Mouse (Mus musculus): ENCODE measurements around the gene Meis2. TPM values are rescaled to one million over a fixed set of nuclear protein-coding genes. Genes with fewer than 3 reads are reported as not detected.

Gene Meis2
- 10 to 100 TPM; 20.8 to 27.4 TPM for total RNA-seq (2021)

DNA sequence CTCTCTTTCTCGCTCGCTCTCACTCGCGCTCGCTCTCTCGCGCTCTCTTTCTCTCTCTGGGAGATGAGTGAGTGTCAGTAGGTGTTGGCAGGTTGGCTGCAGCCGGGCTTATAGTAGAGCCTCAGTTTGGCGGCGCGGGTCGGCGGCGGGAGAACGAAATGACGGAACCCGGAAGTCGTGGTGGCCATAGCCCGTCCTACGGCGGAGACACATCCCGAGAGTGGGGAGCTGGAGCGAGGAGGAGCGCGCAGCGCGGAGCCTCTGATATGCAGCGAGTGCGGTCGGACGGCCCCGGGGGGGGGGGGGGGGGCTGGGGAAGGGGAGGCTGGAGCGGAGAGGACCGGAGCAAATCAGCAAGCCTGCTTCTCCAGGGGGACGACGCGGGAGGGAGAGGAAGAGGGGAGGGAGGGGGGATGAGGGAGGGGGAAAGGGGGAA lies at the start of gene Meis2:
Meis2 (minus strand) TSS at position 270 of the 436 bp plus-strand sequence.
- intact Hi-C loops (cut with DNase I) = loop anchor here (2.0 kb wide), 1 partner anchor 551 kb away; no protein-coding TSS in a partner anchor
- DNase-seq = peak; percentile 80 to 86

GRCm38 (mm10) chr2:116106194-116106593 lies 40.6 kb upstream of the Meis2 start:
- intact Hi-C loops (cut with DNase I) = loop anchor here (5.0 to 10.0 kb wide), 3 partner anchors 471 to 1481 kb away; no protein-coding TSS in a partner anchor
- no peak for DNase-seq

- intact Hi-C loops (cut with DNase I) = loop anchor here (5.0 to 10.0 kb wide), 3 partner anchors 470 to 1480 kb away; no protein-coding TSS in a partner anchor
- no peak for DNase-seq
These were observed 39.5 kb upstream of the Meis2 start for GRCm38 (mm10) chr2:116105179-116105578.

GRCm38 (mm10) chr2:116103411-116103996 lies 37.9 kb upstream of the Meis2 start:
- intact Hi-C loops (cut with DNase I) = loop anchor here (5.0 to 10.0 kb wide), 4 partner anchors 469 to 1841 kb away; no protein-coding TSS in a partner anchor
- DNase-seq = no peak

- peak; percentile 48 to 69 for DNase-seq
- intact Hi-C loops (cut with DNase I) = loop anchor here (1.0 to 10.0 kb wide), 5 partner anchors 245 to 1839 kb away; no protein-coding TSS in a partner anchor
These were observed 35.6 kb upstream of the Meis2 start for GRCm38 (mm10) chr2:116101221-116101620.

DNA sequence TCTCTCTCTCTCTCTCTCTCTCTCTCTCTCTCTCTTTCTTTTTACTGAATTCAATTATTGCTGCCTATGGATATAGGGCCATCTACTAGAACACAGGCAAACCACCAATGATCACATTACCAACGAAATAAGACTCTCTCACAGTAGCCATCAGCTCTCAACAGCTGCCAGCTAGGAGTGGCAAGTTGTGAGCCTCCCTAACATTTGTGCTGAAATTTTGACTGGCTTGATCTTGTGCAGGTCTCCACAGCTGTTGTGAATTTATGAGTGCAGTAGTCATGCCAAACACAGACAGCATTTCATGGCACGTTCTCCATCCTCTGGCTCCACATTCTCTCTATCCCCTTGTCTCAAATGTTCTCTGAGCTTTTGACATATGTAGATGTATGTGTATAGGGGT lies 15.3 kb upstream of the Meis2 start:
- intact Hi-C loops (cut with DNase I) = no loop called here
- DNase-seq = no peak

DNA sequence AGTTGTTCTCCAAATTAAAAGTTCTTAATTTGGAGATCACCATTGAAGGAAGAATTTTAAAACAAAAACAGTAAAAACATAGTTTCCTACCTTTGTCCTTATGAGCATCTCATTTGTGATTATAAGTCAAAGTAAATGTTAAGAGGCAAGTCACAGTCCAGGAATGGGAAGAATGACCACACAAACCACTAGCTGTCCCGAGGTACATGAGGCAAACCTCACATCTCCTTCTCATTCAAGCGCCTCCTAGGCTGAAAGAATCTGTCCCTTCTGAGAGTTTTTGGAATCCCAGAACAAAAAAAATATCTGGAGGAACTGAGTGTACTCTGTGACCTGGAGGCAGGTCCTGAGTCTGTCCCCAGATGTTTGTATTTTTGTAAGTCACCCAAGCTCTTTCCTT lies 13.2 kb upstream of the Meis2 start:
- intact Hi-C loops (cut with DNase I) = loop anchor here (10.0 kb wide), 2 partner anchors 1424 to 1814 kb away; partner anchors contain the start of gene Dph6
- DNase-seq = no peak

GRCm38 (mm10) chr2:116077716-116078115 lies 12.1 kb upstream of the Meis2 start:
- intact Hi-C loops (cut with DNase I) = loop anchor here (10.0 kb wide), 2 partner anchors 1423 to 1813 kb away; partner anchors contain the start of gene Dph6
- DNase-seq = no peak

- no peak for DNase-seq
- intact Hi-C loops (cut with DNase I) = loop anchor here (10.0 kb wide), 2 partner anchors 1422 to 1812 kb away; partner anchors contain the start of gene Dph6
These were observed 11.3 kb upstream of the Meis2 start for GRCm38 (mm10) chr2:116076752-116077480.

DNA sequence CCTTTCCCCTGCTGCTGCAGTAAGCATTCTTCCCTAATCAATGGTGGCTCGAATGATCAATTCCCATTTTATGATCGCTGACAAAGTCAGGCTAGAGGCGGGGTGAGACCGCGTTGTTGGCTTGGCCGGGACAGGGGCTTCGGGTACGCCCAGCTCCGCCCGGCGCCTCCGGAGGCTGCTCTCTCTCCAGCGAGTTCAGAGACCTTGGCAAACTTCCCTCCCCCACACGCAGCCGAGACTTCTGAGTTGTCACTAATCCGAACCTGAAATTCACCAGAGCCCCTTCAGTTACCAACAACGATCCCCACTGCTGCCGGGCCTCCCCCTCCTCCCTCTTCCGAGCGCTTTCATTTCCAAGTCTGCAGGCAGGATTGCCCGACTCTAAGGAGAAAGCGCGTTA lies 10.3 kb upstream of the Meis2 start:
- DNase-seq = peak; percentile 52 to 56
- intact Hi-C loops (cut with DNase I) = loop anchor here (10.0 kb wide), 2 partner anchors 1421 to 1811 kb away; partner anchors contain the start of gene Dph6

- intact Hi-C loops (cut with DNase I) = loop anchor here (10.0 kb wide), 2 partner anchors 1421 to 1811 kb away; partner anchors contain the start of gene Dph6
- peak in 1 of 2 experiments; percentile 35 for DNase-seq
These were observed 9.8 kb upstream of the Meis2 start for GRCm38 (mm10) chr2:116075477-116075876.

GRCm38 (mm10) chr2:116074726-116075440 lies 9.2 kb upstream of the Meis2 start:
- DNase-seq = no peak
- intact Hi-C loops (cut with DNase I) = loop anchor here (5.0 to 10.0 kb wide), 3 partner anchors 493 to 1810 kb away; partner anchors contain the start of genes BC052040 and Dph6

GRCm38 (mm10) chr2:116074061-116074460 lies 8.4 kb upstream of the Meis2 start:
- no peak for DNase-seq
- intact Hi-C loops (cut with DNase I) = loop anchor here (5.0 to 10.0 kb wide), 3 partner anchors 492 to 1809 kb away; partner anchors contain the start of genes BC052040 and Dph6

- no peak for DNase-seq
- intact Hi-C loops (cut with DNase I) = loop anchor here (5.0 to 10.0 kb wide), 3 partner anchors 491 to 1809 kb away; partner anchors contain the start of genes BC052040 and Dph6
These were observed 7.8 kb upstream of the Meis2 start for GRCm38 (mm10) chr2:116073311-116073904.

- intact Hi-C loops (cut with DNase I) = loop anchor here (5.0 to 10.0 kb wide), 3 partner anchors 490 to 1808 kb away; partner anchors contain the start of genes BC052040 and Dph6
- no peak for DNase-seq
These were observed 7.1 kb upstream of the Meis2 start for GRCm38 (mm10) chr2:116072706-116073105.

DNA sequence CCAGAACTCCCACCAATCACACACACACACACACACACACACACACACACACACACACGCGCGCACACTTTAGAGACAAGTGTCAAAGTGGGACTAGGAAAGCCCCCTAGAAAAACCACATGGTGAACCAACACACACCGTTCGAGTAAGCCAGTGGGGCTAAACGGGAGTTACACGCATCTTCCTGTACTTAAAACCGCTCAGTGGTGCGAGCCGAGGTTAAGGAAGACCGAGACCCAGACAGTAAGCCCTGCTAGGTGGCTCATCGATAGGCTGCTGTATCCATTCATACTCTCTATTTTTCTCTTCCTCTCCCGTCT lies 6.6 kb upstream of the Meis2 start:
- no peak for DNase-seq
- intact Hi-C loops (cut with DNase I) = loop anchor here (5.0 to 10.0 kb wide), 3 partner anchors 490 to 1807 kb away; partner anchors contain the start of genes BC052040 and Dph6

GRCm38 (mm10) chr2:116071571-116072320 lies 6.1 kb upstream of the Meis2 start:
- DNase-seq = peak; percentile 73 to 77
- intact Hi-C loops (cut with DNase I) = loop anchor here (1.0 to 10.0 kb wide), 4 partner anchors 214 to 1807 kb away; partner anchors contain the start of genes BC052040 and Dph6

DNA sequence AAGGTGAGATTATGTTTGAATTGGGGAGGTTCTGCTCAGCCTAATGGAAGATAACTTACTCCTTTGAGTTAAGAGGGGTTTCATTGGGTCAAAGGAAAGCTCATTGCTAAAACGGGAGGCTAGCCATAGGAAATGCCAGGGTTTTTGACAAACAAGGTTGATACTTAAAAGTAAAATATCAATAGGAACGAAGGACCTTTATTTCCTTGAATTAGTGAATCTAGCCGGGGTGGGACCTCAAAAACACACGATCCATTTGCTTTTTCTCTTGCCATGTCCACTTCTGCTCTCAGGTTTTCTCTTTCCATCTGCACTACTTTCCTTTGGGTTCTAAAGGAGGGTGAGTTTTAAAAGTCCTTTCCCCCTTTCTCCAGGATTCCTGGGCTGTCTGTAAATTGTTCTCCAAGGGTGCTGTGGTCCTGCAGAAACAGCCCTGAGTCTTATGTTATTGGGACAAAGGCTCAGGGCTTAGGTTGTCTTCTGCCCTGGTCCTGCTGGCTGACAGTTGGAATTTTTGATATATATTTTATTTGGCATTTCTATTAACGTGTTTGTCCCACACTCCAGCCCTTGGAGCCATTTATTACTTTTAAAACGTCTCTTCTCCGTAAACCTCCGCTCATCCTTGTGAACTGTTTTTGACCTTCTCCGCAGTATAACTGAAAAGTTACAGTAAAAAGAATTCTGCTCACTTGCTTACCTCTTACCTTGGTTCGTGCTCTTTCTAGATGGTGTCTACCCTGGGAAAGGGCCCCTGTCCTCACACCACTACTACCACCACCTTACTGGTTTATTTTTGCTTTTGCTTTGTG lies 5.2 kb upstream of the Meis2 start:
- DNase-seq = no peak
- intact Hi-C loops (cut with DNase I) = loop anchor here (1.0 to 10.0 kb wide), 4 partner anchors 214 to 1806 kb away; partner anchors contain the start of genes BC052040 and Dph6
